Mouse (Mus musculus): ENCODE results near the gene Itga9.

GRCm38 (mm10) chr9:118563356-118563755, 43.1 kb upstream of the Itga9 start:
- TF ChIP-seq CTCF (IDR thresholded peaks at IDR 0.05; ENCODE audit: control insufficient read depth, insufficient read depth, insufficient replicate concordance, low read depth, low read length) (no peak), POLR2A (IDR thresholded peaks at IDR 0.05; ENCODE audit: control insufficient read depth, low read depth, low read length) (no peak)
